In genomic region chr6:134060036-134060435, GRCm38 (mm10) we compare ENCODE assay signal across 16 mouse cellular contexts.
"Had no signal": no experiment of that assay in that cellular context is flagged by ENCODE, and none has a peak within 500 bp of the region (broad histone marks: within the 10 kb centered on the region; RNA-seq: fewer than 3 reads in every experiment).

No protein-coding gene starts in this region.

- H3K36me3 ChIP-seq: liver, embryonic 12.5 days; liver, embryonic 15.5 days; lung, embryonic 15.5 days; midbrain, embryonic 12.5 days; midbrain, embryonic 15.5 days; neural tube, embryonic 12.5 days; neural tube, embryonic 15.5 days had no signal

- H3K4me3 ChIP-seq: limb, embryonic 10.5 days; limb, embryonic 13.5 days; liver, embryonic 12.5 days; liver, embryonic 15.5 days; lung, embryonic 15.5 days; midbrain, embryonic 12.5 days; midbrain, embryonic 15.5 days; neural tube, embryonic 12.5 days; neural tube, embryonic 15.5 days had no signal

- H3K27ac ChIP-seq: limb, embryonic 13.5 days; liver, embryonic 12.5 days; liver, embryonic 15.5 days; lung, embryonic 15.5 days; midbrain, embryonic 12.5 days; midbrain, embryonic 15.5 days; neural tube, embryonic 12.5 days had no signal

- ATAC-seq: midbrain, embryonic 15.5 days had no signal

- H3K9me3 ChIP-seq: limb, embryonic 10.5 days; limb, embryonic 13.5 days; liver, embryonic 12.5 days; liver, embryonic 15.5 days; lung, embryonic 15.5 days; midbrain, embryonic 12.5 days; midbrain, embryonic 15.5 days; neural tube, embryonic 12.5 days; neural tube, embryonic 15.5 days had no signal

- H3K9ac ChIP-seq: limb, embryonic 13.5 days; liver, embryonic 12.5 days; liver, embryonic 15.5 days; lung, embryonic 15.5 days; midbrain, embryonic 12.5 days; midbrain, embryonic 15.5 days; neural tube, embryonic 12.5 days; neural tube, embryonic 15.5 days had no signal

- H3K27me3 ChIP-seq: limb, embryonic 13.5 days; liver, embryonic 12.5 days; liver, embryonic 15.5 days; lung, embryonic 15.5 days; midbrain, embryonic 12.5 days; midbrain, embryonic 15.5 days; neural tube, embryonic 12.5 days; neural tube, embryonic 15.5 days had no signal

- DNase-seq: kidney, adult 18-20 months; kidney, adult 9 months; layer of hippocampus, adult 9-11 months; liver; lung, adult 18-20 months; lung, postnatal 36 days; thymus, adult 18-20 months had no signal

- H3K4me2 ChIP-seq: limb, embryonic 13.5 days; liver, embryonic 12.5 days; liver, embryonic 15.5 days; lung, embryonic 15.5 days; midbrain, embryonic 12.5 days; midbrain, embryonic 15.5 days; neural tube, embryonic 12.5 days; neural tube, embryonic 15.5 days had no signal
